Mouse (Mus musculus): ENCODE measurements around the gene Gm45808. TPM values are rescaled to one million over a fixed set of nuclear protein-coding genes. Genes with fewer than 3 reads are reported as not detected.
"Not testable (repeated sequence)": the region's sequence is repeated elsewhere in the genome, so short reads cannot be mapped to it uniquely, and the experiment has no call there.

Gene Gm45808
- total RNA-seq, 2 experiments from 2014 or later = 5.5 to 8.4 TPM

GRCm38 (mm10) chr7:45521728-45522184, 35.1 kb upstream of the Gm45808 start:
- TF ChIP-seq CTCF (IDR thresholded peaks at IDR 0.05) = peak; percentile 43
- peak; percentile 89 for DNase-seq
- peak overlapping the region; percentile 92 for H3K27ac ChIP-seq
- intact Hi-C loops (cut with DNase I) = no loop called here
- H3K4me3 ChIP-seq = peak overlapping the region; percentile 92

DNA sequence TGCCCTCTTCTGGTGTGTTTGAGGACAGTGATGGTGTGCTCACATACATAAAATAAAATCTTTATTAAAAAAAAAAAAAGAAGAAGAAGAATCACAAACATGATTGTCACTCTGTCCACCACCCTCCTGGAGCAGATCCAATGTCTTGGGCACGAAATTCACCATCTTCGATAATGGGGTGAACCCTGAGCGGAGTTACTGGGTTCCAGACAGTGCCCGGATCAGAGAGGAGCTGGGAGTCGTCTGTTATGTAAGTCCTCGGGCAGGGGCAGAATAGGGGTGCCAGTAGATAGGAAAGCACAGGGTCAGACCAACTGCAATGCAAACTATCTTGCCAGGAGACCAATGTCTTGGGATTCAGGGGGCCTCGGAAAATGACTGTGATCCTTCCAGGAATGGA, 34.0 kb upstream of the Gm45808 start:
- DNase-seq = no peak
- no peak for TF ChIP-seq CTCF (IDR thresholded peaks at IDR 0.05)
- no peak overlapping the region for H3K4me3 ChIP-seq
- intact Hi-C loops (cut with DNase I) = no loop called here
- peak overlapping the region; percentile 10; the same call in 1 of the 2 replicates for H3K27ac ChIP-seq

- no peak for DNase-seq
- no peak overlapping the region for H3K4me3 ChIP-seq
- intact Hi-C loops (cut with DNase I) = no loop called here
Measured at GRCm38 (mm10) chr7:45519345-45520120, 32.9 kb upstream of the Gm45808 start.

DNA sequence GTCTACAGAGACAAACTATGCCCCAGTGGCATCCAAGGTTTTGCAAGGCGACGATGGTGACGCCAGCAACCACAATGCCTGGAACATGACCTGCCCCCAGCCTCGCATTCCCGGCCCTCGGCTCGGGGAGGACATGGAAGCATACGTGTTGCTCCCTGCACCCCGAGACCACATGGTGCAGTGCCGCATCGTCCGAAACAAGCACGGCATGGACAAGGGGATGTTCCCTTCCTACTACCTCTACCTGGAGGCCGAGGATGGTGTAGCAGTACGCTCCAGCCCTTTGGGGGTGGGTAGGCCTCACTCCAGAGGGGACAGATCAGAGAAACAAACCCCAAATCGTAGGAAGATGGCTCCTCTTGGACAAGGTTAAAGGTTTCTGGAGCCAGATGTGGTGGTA, 32.0 kb upstream of the Gm45808 start:
- no peak for TF ChIP-seq CTCF (IDR thresholded peaks at IDR 0.05)
- Histone ChIP-seq H3K27ac (no peak overlapping the region), H3K4me3 (no peak overlapping the region)
- intact Hi-C loops (cut with DNase I) = no loop called here
- DNase-seq = no peak

More at GRCm38 (mm10) chr7:45519345-45520120, 32.9 kb upstream of the Gm45808 start:
- no peak for TF ChIP-seq CTCF (IDR thresholded peaks at IDR 0.05)
- H3K27ac ChIP-seq = no peak overlapping the region

DNA sequence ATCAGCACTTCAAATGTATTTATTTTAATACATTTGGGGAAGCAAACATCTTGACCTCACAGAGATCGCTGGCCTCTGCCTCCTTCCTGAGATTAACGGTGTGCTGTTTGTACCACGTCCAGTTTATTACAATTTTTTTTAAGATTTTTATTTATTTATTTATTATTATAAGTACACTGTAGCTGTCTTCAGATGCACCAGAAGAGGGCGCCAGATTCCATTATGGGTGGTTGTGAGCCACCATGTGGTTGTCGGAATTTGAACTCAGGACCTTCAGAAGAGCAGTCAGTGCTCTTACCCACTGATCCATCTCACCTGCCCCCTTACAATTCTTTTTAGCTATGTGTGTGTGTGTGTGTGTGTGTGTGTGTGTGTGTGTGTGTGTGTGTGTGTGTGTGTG, 30.2 kb upstream of the Gm45808 start:
- intact Hi-C loops (cut with DNase I); DNase-seq; H3K27ac ChIP-seq; H3K4me3 ChIP-seq: not testable (repeated sequence)
- TF ChIP-seq CTCF (IDR thresholded peaks at IDR 0.05) = peak; percentile 61

GRCm38 (mm10) chr7:45515436-45515835, 28.8 kb upstream of the Gm45808 start:
- no peak for DNase-seq
- no peak overlapping the region for H3K4me3 ChIP-seq
- H3K27ac ChIP-seq = no peak overlapping the region
- TF ChIP-seq CTCF (IDR thresholded peaks at IDR 0.05) = no peak
- intact Hi-C loops (cut with DNase I) = no loop called here

DNA sequence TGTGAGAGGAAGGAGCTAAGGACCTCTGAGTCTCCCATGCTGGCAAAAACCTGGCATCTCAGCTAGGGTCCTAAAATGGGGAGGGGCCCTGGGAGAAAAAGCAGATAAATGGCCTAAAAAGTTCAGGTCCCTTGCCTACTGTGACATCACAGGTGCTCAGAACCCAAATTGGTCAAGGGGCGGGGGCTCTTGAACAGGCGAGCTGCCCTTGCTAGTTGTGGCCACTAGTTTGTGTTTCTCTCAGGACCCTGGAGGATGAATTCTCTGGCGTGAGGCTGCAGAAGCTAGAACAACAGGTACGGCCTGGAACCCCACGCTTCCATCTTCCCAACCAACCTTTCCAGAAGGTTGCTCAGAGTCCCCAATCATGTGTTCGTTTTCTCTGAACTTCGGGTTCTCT, 27.8 kb upstream of the Gm45808 start:
- H3K4me3 ChIP-seq = no peak overlapping the region
- intact Hi-C loops (cut with DNase I) = no loop called here
- no peak overlapping the region for H3K27ac ChIP-seq
- TF ChIP-seq CTCF (IDR thresholded peaks at IDR 0.05) = no peak
- DNase-seq = no peak

GRCm38 (mm10) chr7:45509912-45510787, 23.5 kb upstream of the Gm45808 start, which contains the start of gene Nucb1:
TSS of gene Nucb1 (minus strand) at chr7:45510406.
- TF ChIP-seq CTCF (IDR thresholded peaks at IDR 0.05) = no peak
- peak within 1 kb of the TSS; percentile 96 for H3K27ac ChIP-seq
- peak; percentile 93 for DNase-seq
- peak within 1 kb of the TSS; percentile 84 for H3K4me3 ChIP-seq
- intact Hi-C loops (cut with DNase I) = no loop called here

DNA sequence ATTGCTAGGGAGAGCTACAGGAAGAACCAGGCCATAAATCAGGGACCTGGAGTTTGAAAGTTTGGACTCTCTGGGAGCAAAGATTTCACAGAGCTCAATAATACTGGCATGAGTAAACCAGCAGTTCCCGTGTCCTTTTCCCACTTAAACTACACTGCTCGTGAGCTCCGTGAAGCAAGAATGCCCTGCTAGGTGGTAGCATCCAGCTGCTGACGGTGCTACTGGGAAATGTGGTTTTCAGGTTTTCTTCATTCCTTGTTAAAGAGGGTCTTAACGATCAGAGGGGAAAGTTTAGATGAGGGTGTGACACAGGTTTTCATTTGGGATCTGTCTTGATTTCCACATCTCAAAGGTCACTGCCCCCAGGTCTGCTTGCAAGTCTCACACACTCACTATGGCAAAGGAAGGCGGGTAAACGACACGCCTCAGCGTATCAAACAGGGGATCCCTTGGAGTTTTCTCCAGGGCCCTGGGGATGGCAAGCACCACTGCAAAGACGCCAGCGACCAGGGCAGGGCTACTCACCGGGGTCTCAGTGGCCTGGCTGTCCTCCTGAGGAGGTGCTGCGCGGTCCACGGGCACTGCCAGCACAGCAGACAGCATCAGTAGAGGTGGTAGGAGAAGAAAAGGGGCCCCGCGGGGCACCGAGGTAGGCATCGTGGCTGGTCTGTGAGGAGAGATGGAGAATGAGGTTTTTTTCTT, 22.7 kb upstream of the Gm45808 start:
- TF ChIP-seq CTCF (IDR thresholded peaks at IDR 0.05) = no peak
- peak overlapping the region; percentile 84 for H3K4me3 ChIP-seq
- intact Hi-C loops (cut with DNase I) = no loop called here
- DNase-seq = no peak
- H3K27ac ChIP-seq = peak overlapping the region; percentile 96

DNA sequence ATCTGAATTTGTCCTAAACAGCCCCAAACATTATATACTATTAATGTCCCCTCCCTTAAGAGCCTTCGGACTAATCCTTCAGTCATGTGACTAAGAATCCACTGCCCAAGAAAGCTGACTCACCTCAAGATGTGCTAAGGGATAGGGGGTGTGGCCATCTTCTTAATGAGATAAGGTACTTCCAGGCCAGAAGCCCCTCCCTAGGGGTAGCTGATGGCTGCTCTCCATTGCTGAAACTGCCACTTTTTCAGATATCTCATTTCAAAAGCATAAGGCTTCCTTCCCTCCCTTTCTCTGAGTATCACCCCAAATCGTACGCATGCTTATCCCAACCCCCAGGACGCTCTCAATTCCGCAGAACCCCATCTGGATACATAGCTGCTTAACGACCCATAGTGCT, 21.9 kb upstream of the Gm45808 start:
- peak overlapping the region; percentile 84 for H3K4me3 ChIP-seq
- peak overlapping the region; percentile 96; the same call in 1 of the 2 replicates for H3K27ac ChIP-seq
- TF ChIP-seq CTCF (IDR thresholded peaks at IDR 0.05) = no peak
- no peak for DNase-seq
- intact Hi-C loops (cut with DNase I) = no loop called here

DNA sequence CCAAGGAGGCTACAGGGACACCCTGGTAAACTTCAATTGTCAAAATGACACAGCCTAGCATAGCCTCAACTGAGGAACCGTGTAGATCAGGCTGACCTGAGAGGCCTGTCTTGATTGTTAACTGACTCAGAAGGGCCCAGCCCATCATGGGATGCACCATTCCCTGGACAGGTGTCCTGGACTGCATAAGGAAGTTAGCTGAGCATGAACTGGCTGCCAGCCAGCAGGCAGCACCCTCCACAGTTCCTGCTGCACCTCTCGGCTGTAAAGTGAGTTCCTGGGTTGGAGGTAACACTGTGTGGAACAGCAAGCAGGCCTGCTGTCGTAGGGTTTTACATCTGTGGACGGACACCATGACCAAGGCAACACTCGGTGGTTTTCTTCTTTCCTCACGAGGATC, 21.0 kb upstream of the Gm45808 start:
- H3K4me3 ChIP-seq = no peak overlapping the region
- H3K27ac ChIP-seq = no peak overlapping the region
- TF ChIP-seq CTCF (IDR thresholded peaks at IDR 0.05) = no peak
- intact Hi-C loops (cut with DNase I) = loop anchor here (1.0 kb wide), 1 partner anchor 29 kb away; no protein-coding TSS in a partner anchor
- DNase-seq = no peak

DNA sequence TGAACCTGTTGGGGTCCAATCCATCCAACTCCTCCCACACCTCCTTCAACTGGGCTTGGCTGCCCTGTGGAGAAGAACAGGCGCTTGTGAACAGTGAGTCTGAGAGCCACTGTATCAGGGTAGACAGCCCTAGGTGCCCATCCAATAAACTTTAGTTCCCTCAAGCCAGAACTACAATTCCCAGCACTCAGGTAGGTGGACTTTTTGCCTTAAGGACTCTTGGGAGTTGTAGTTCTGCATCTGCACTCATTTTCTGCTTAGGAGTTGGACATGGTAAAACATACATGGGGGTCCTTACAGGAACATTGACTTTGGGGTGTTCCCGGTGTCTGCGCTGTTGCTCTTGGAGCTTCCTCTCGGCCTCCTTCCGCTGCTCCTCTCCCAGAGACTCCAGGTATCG, 11.8 kb upstream of the Gm45808 start:
- intact Hi-C loops (cut with DNase I) = no loop called here
- DNase-seq = no peak
- Histone ChIP-seq H3K27ac (no peak overlapping the region), H3K4me3 (no peak overlapping the region)
- no peak for TF ChIP-seq CTCF (IDR thresholded peaks at IDR 0.05)
